Mouse (Mus musculus) limb, embryonic 11.5 days (tissue): ENCODE measurements around the gene Fam102a. TPM values are rescaled to one million over a fixed set of nuclear protein-coding genes. Genes with fewer than 3 reads are reported as not detected.
A peak's percentile ranks its signal among the peaks of the same experiment; 100 is the strongest.

Experiments used
- ATAC-seq: fragments of 200-750 bp; cut with Nextera tagmentation; 2 replicates; pipeline ENCODE4 v1.8.0; 2017; ENCODE audit warnings: low read depth; ENCODE audit not compliant: insufficient number of reproducible peaks, low FRiP score, low TSS enrichment
- DNase-seq: peaks from one replicate; pipeline ENCODE4 v3.0.0-alpha.2; 2015; ENCODE audit warnings: low spot score
- H3K27ac ChIP-seq: fragments of 300-500 bp; sonication (generic); replicated peaks from 2 replicates; pipeline ENCODE4 v1.5.1; 2014; ENCODE audit warnings: low read depth, mild to moderate bottlenecking, low read length
- H3K27me3 ChIP-seq: fragments of 300-500 bp; sonication (generic); 2 replicates; pipeline ENCODE4 v1.6.1; 2014; ENCODE audit warnings: mild to moderate bottlenecking, low read length, mixed read lengths; ENCODE audit not compliant: control insufficient read depth, insufficient read depth
- H3K36me3 ChIP-seq: fragments of 300-500 bp; sonication (generic); 2 replicates; pipeline ENCODE4 v1.6.1; 2014; ENCODE audit warnings: mild to moderate bottlenecking, low read length, moderate library complexity, mixed read lengths; ENCODE audit not compliant: control insufficient read depth, insufficient read depth
- H3K4me1 ChIP-seq: fragments of 300-500 bp; sonication (generic); 2 replicates; pipeline ENCODE4 v1.6.1; 2014; ENCODE audit warnings: low read length, mixed read lengths; ENCODE audit not compliant: control insufficient read depth, insufficient read depth
- H3K4me2 ChIP-seq: fragments of 300-500 bp; sonication (generic); 2 replicates; pipeline ENCODE4 v1.6.1; 2014; ENCODE audit warnings: low read depth, mild to moderate bottlenecking, moderate library complexity; ENCODE audit not compliant: severe bottlenecking
- H3K4me3 ChIP-seq: fragments of 300-500 bp; sonication (generic); 2 replicates; pipeline ENCODE4 v1.5.1; 2014; ENCODE audit warnings: low read depth, low read length
- H3K9ac ChIP-seq: fragments of 300-500 bp; sonication (generic); 2 replicates; pipeline ENCODE4 v1.6.1; 2014; ENCODE audit warnings: mild to moderate bottlenecking, low read length
- H3K9me3 ChIP-seq: fragments of 300-500 bp; sonication (generic); 2 replicates; pipeline ENCODE4 v1.6.1; 2016; ENCODE audit warnings: low read length; ENCODE audit not compliant: control insufficient read depth
- WGBS: fragments of 180-500 bp; shearing (Covaris S2); extraction: QIAGEN DNeasy Blood & Tissue Kit; methylation state at CpG from one replicate; pipeline ENCODE4 v1.1.7; 2014; 5-methylcytosine and 5-hydroxymethylcytosine counted together
- polyA plus RNA-seq: library from polyadenylated mRNA; unstranded; fragments of >200 nt; fragmentation: Nextera tagmentation; extraction: Ambion mirVana; gene quantifications from 2 replicates; pipeline ENCODE4 v1.2.1, GENCODE M21; 2014

Fam102a gene
- polyA plus RNA-seq, 1 experiment from 2014 or later = 9.8 TPM

- 86% methylated on average over 7 of the region's 7 CpGs for WGBS
- ATAC-seq = no peak
- Histone ChIP-seq H3K4me2 (no peak overlapping the region), H3K36me3 (no peaks in the 10 kb centered on the region), H3K27ac (no peak overlapping the region), H3K4me3 (no peak overlapping the region), H3K27me3 (no peaks in the 10 kb centered on the region), H3K9me3 (no peaks in the 10 kb centered on the region), H3K4me1 (peaks cover 13% of the 10 kb centered on the region), H3K9ac (no peak overlapping the region)
- no peak for DNase-seq
These were observed 50.1 kb downstream of the Fam102a start for GRCm38 (mm10) chr2:32585149-32585714.

- H3K4me1 ChIP-seq = peaks cover 13% of the 10 kb centered on the region
These were observed 51.8 kb downstream of the Fam102a start, which contains the start of gene St6galnac4 for GRCm38 (mm10) chr2:32586871-32587351. St6galnac4 (plus strand) TSS chr2:32587095.

GRCm38 (mm10) chr2:32587731-32588321 is 52.7 kb downstream of the Fam102a start:
- ATAC-seq = no peak

More at GRCm38 (mm10) chr2:32586871-32587351, 51.8 kb downstream of the Fam102a start, which contains the start of gene St6galnac4:
- H3K9ac ChIP-seq = peak within 1 kb of the TSS; percentile 72
- peak within 1 kb of the TSS; percentile 10; the same call in 1 of the 2 replicates for H3K27ac ChIP-seq
- H3K36me3 ChIP-seq = no peaks in the 10 kb centered on the region
- ATAC-seq (peak; percentile 85), DNase-seq (peak; percentile 96)
- H3K27me3 ChIP-seq = no peaks in the 10 kb centered on the region
- peak within 1 kb of the TSS; percentile 52 for H3K4me3 ChIP-seq
- H3K4me2 ChIP-seq = peak within 1 kb of the TSS; percentile 61
- WGBS = under 1% methylated on average over 38 of the region's 38 CpGs
- H3K9me3 ChIP-seq = no peaks in the 10 kb centered on the region

GRCm38 (mm10) chr2:32589213-32589795 is 54.2 kb downstream of the Fam102a start:
- Histone ChIP-seq H3K4me2 (no peak overlapping the region), H3K36me3 (no peaks in the 10 kb centered on the region), H3K4me3 (no peak overlapping the region), H3K4me1 (peaks cover 9% of the 10 kb centered on the region), H3K9me3 (no peaks in the 10 kb centered on the region), H3K9ac (no peak overlapping the region), H3K27ac (no peak overlapping the region), H3K27me3 (no peaks in the 10 kb centered on the region)
- DNase-seq (no peak), ATAC-seq (no peak)
- 75% methylated on average over 11 of the region's 11 CpGs for WGBS

More at GRCm38 (mm10) chr2:32587731-32588321, 52.7 kb downstream of the Fam102a start:
- Histone ChIP-seq H3K36me3 (no peaks in the 10 kb centered on the region), H3K4me3 (peak overlapping the region; percentile 52), H3K27ac (no peak overlapping the region), H3K9me3 (no peaks in the 10 kb centered on the region), H3K4me2 (peak overlapping the region; percentile 61), H3K9ac (peak overlapping the region; percentile 72), H3K4me1 (peaks cover 13% of the 10 kb centered on the region), H3K27me3 (no peaks in the 10 kb centered on the region)
- DNase-seq = no peak
- whole genome bisulfite sequencing = 19% methylated on average over 9 of the region's 9 CpGs

GRCm38 (mm10) chr2:32590224-32590623 is 55.1 kb downstream of the Fam102a start:
- Histone ChIP-seq H3K4me3 (no peak overlapping the region), H3K27me3 (no peaks in the 10 kb centered on the region), H3K27ac (no peak overlapping the region), H3K9ac (no peak overlapping the region), H3K36me3 (no peaks in the 10 kb centered on the region), H3K4me1 (peaks cover 9% of the 10 kb centered on the region), H3K4me2 (no peak overlapping the region), H3K9me3 (no peaks in the 10 kb centered on the region)
- DNase-seq (no peak), ATAC-seq (no peak)
- WGBS = 79% methylated on average over 10 of the region's 10 CpGs

GRCm38 (mm10) chr2:32591249-32591648 is 56.1 kb downstream of the Fam102a start:
- peaks cover 2% of the 10 kb centered on the region; the same call in 1 of the 2 replicates for H3K36me3 ChIP-seq
- H3K4me3 ChIP-seq = no peak overlapping the region
- ATAC-seq (no peak), DNase-seq (no peak)
- 77% methylated on average over 6 of the region's 6 CpGs for WGBS
- H3K9me3 ChIP-seq = no peaks in the 10 kb centered on the region
- H3K4me1 ChIP-seq = peaks cover 9% of the 10 kb centered on the region
- no peaks in the 10 kb centered on the region for H3K27me3 ChIP-seq
- H3K4me2 ChIP-seq = no peak overlapping the region
- H3K9ac ChIP-seq = no peak overlapping the region
- H3K27ac ChIP-seq = no peak overlapping the region

GRCm38 (mm10) chr2:32596725-32597124 is 61.6 kb downstream of the Fam102a start:
- H3K9me3 ChIP-seq = no peaks in the 10 kb centered on the region
- H3K4me1 ChIP-seq = no peaks in the 10 kb centered on the region
- no peaks in the 10 kb centered on the region for H3K27me3 ChIP-seq
- no peak overlapping the region for H3K4me2 ChIP-seq
- peaks cover 2% of the 10 kb centered on the region; the same call in 1 of the 2 replicates for H3K36me3 ChIP-seq
- no peak overlapping the region for H3K27ac ChIP-seq
- ATAC-seq (no peak), DNase-seq (no peak)
- WGBS = 92% methylated on average over 13 of the region's 13 CpGs
- H3K4me3 ChIP-seq = no peak overlapping the region
- H3K9ac ChIP-seq = no peak overlapping the region

- DNase-seq = no peak
- ATAC-seq = no peak
- no peaks in the 10 kb centered on the region for H3K4me1 ChIP-seq
- 88% methylated on average over 5 of the region's 5 CpGs for WGBS
- no peak overlapping the region for H3K4me2 ChIP-seq
- H3K27ac ChIP-seq = no peak overlapping the region
- H3K9me3 ChIP-seq = no peaks in the 10 kb centered on the region
- peaks cover 2% of the 10 kb centered on the region; the same call in 1 of the 2 replicates for H3K36me3 ChIP-seq
- H3K4me3 ChIP-seq = no peak overlapping the region
- no peaks in the 10 kb centered on the region for H3K27me3 ChIP-seq
- no peak overlapping the region for H3K9ac ChIP-seq
These were observed 62.1 kb downstream of the Fam102a start for GRCm38 (mm10) chr2:32597248-32597647.
